In the genomic region with DNA sequence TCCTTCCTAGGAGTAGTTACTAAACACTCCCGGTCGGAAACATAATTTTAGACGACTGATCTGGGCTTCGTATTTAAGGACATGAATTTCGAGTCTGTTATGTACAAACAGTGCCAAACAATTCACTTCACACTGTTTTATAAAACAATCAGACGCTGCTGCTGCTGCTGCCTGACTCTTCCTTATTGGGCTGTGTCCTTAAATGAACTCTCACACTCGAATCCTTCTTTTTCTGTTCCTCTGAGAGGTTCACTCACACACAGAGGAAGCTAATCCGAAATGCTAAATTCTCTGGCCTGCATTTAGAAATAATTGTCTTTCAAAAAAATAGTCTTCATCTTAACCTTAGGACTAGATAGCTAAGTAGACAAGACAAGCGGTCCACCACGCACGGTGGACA, we compare ENCODE assay signal across 26 mouse cellular contexts.
"Had no signal": no experiment of that assay in that cellular context is flagged by ENCODE, and none has a peak within 500 bp of the region (broad histone marks: within the 10 kb centered on the region; RNA-seq: fewer than 3 reads in every experiment).

No protein-coding gene starts in this region.

- H3K9me3 ChIP-seq: heart, embryonic 12.5 days; hindbrain, embryonic 10.5 days; hindbrain, embryonic 12.5 days; limb, embryonic 10.5 days; limb, embryonic 12.5 days; liver, embryonic 13.5 days; liver, embryonic 15.5 days had no signal

- H3K27me3 ChIP-seq: heart, embryonic 12.5 days; hindbrain, embryonic 12.5 days; limb, embryonic 12.5 days; liver, embryonic 13.5 days; liver, embryonic 15.5 days had no signal

- H3K27ac ChIP-seq: gastrocnemius, adult 2 months; hindbrain, embryonic 10.5 days; hindbrain, embryonic 12.5 days; hindbrain, embryonic 14.5 days; layer of hippocampus, adult 2 months; left cerebral cortex, adult 2 months; limb, embryonic 10.5 days; limb, embryonic 12.5 days; liver, embryonic 13.5 days; liver, embryonic 15.5 days had no signal

- H3K4me1 ChIP-seq: heart, embryonic 12.5 days; hindbrain, embryonic 10.5 days; hindbrain, embryonic 12.5 days; limb, embryonic 12.5 days; liver, embryonic 13.5 days; liver, embryonic 15.5 days had no signal

- DNase-seq: gastrocnemius, adult 2 months; gastrocnemius, postnatal 10 days; gastrocnemius, postnatal 25 days; heart, adult 18-20 months; heart, postnatal 10 days; heart, postnatal 4 days; kidney, adult 18-20 months; kidney, adult 8-10 months; kidney, postnatal 10 days; kidney, postnatal 25 days; kidney, postnatal 4 days; liver; liver, embryonic 13.5 days had no signal

- H3K4me3 ChIP-seq: gastrocnemius, adult 2 months; heart, embryonic 12.5 days; hindbrain, embryonic 10.5 days; hindbrain, embryonic 12.5 days; layer of hippocampus, adult 2 months; left cerebral cortex, adult 2 months; limb, embryonic 10.5 days; limb, embryonic 12.5 days; liver, embryonic 13.5 days; liver, embryonic 15.5 days had no signal

- ATAC-seq: hindbrain, embryonic 16.5 days; inflammation-experienced regulatory T-cells, adult 6 months; intestine, postnatal 0 days had no signal

- H3K36me3 ChIP-seq: heart, embryonic 12.5 days; hindbrain, embryonic 10.5 days; hindbrain, embryonic 12.5 days; limb, embryonic 10.5 days; limb, embryonic 12.5 days; liver, embryonic 13.5 days; liver, embryonic 15.5 days had no signal

- H3K9ac ChIP-seq: heart, embryonic 12.5 days; hindbrain, embryonic 12.5 days; hindbrain, embryonic 14.5 days; limb, embryonic 12.5 days; liver, embryonic 13.5 days; liver, embryonic 15.5 days had no signal

- H3K4me2 ChIP-seq: heart, embryonic 12.5 days; hindbrain, embryonic 12.5 days; hindbrain, embryonic 14.5 days; limb, embryonic 12.5 days; liver, embryonic 11.5 days; liver, embryonic 13.5 days; liver, embryonic 15.5 days had no signal
